Mouse (Mus musculus) erythroblast, embryonic 14.5 days (primary cell): ENCODE measurements around the gene Cnpy4.

Experiments
- GATA1 ChIP-seq: IDR thresholded peaks from 2 replicates; pipeline ENCODE4 v1.6.1; 2012; ENCODE audit warnings: low read length, inconsistent platforms, mixed read lengths
- TAL1 ChIP-seq: IDR thresholded peaks from 3 replicates; pipeline ENCODE4 v1.6.1; 2012; ENCODE audit warnings: low read length, inconsistent platforms, mixed read lengths

- TF ChIP-seq GATA1 (no peak), TAL1 (no peak)
These were observed 499 bp downstream of the Cnpy4 start for GRCm38 (mm10) chr5:138187661-138188306.
